Mouse (Mus musculus) c-Kit-positive CD71-negative TER-119-negative erythroid progenitor cells, embryonic 14.5 days (primary cell): ENCODE measurements around the gene Sf3b5.
"Not testable (repeated sequence)": the region's sequence is repeated elsewhere in the genome, so short reads cannot be mapped to it uniquely, and the experiment has no call there.

Source experiments
- DNase-seq: peaks from one replicate; pipeline ENCODE4 v3.0.0-alpha.2; 2013; ENCODE audit warnings: low read depth

Sf3b5 gene

GRCm38 (mm10) chr10:13007876-13008736 lies 3.0 kb downstream of the Sf3b5 start:
- DNase-seq: peak; percentile 95

GRCm38 (mm10) chr10:13008737-13009121 lies 3.6 kb downstream of the Sf3b5 start:
- DNase-seq: no peak

GRCm38 (mm10) chr10:13014026-13014425 lies 8.9 kb downstream of the Sf3b5 start:
- DNase-seq: no peak

GRCm38 (mm10) chr10:13016573-13016972 lies 11.4 kb downstream of the Sf3b5 start:
- peak; percentile 61 for DNase-seq

GRCm38 (mm10) chr10:13018510-13018909 lies 13.4 kb downstream of the Sf3b5 start:
- no peak for DNase-seq

GRCm38 (mm10) chr10:13019026-13019425 lies 13.9 kb downstream of the Sf3b5 start:
- no peak for DNase-seq

- no peak for DNase-seq
Measured at GRCm38 (mm10) chr10:13022103-13022502, 17.0 kb downstream of the Sf3b5 start.

- not testable (repeated sequence) for DNase-seq
Measured at GRCm38 (mm10) chr10:13023985-13024384, 18.8 kb downstream of the Sf3b5 start.

GRCm38 (mm10) chr10:13027702-13028101 lies 22.6 kb downstream of the Sf3b5 start:
- no peak for DNase-seq

GRCm38 (mm10) chr10:13028215-13028614 lies 23.1 kb downstream of the Sf3b5 start:
- no peak for DNase-seq

- no peak for DNase-seq
Measured at GRCm38 (mm10) chr10:13029416-13029815, 24.3 kb downstream of the Sf3b5 start.

- no peak for DNase-seq
Measured at GRCm38 (mm10) chr10:13035270-13035669, 30.1 kb downstream of the Sf3b5 start.

- DNase-seq: no peak
Measured at GRCm38 (mm10) chr10:13039637-13040174, 34.6 kb downstream of the Sf3b5 start.

GRCm38 (mm10) chr10:13044659-13045058 lies 39.5 kb downstream of the Sf3b5 start:
- DNase-seq: no peak

GRCm38 (mm10) chr10:13047816-13048215 lies 42.7 kb downstream of the Sf3b5 start:
- no peak for DNase-seq

- no peak for DNase-seq
Measured at GRCm38 (mm10) chr10:13056863-13057381, 51.8 kb downstream of the Sf3b5 start.
